Mouse (Mus musculus): Measurements from ENCODE around the gene Spata20.
A peak's percentile ranks its signal among the peaks of the same experiment; 100 is the strongest.

Spata20 gene

DNA sequence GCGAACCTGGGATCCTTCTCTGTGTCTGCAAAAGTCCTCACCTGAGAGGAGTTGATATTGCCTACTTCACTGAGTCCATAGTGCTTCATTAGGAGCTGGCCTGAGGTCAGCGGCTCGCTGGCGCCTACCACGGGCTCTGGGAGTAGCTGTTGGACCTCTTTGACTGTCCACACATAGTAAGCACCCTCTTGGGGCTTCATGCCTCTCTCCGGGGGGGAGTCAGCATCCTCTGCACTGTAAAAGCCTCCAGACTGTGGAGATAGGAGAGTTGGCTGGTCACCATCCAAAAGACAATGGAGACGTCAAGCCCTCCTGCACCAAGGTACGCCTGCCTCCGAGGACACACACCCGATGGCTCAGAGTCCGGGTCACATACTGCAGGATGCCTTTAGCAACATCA lies 3.2 kb downstream of the Spata20 start:
- no peak for DNase-seq (ENCODE audit: low spot score)

DNA sequence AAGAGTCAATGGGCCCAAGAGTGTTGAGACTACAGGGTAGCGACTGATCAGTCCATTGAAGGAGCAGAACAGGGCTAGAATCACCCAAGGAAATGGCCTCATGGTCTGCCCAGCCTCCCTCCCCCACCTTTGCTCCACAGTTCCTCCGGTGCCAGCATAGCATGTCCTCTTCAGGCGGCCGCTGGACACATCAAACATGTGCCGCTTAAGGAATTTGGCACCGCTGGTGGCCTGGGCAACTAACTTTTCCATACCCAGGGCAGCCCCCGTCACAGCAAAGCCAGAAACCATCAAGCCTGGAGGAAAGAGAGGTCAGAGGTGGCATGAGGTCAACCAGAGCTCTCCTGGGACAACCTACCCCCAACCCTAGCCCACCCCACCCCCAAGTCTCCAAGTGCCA lies 4.0 kb downstream of the Spata20 start:
- DNase-seq (ENCODE audit: low spot score): no peak

DNA sequence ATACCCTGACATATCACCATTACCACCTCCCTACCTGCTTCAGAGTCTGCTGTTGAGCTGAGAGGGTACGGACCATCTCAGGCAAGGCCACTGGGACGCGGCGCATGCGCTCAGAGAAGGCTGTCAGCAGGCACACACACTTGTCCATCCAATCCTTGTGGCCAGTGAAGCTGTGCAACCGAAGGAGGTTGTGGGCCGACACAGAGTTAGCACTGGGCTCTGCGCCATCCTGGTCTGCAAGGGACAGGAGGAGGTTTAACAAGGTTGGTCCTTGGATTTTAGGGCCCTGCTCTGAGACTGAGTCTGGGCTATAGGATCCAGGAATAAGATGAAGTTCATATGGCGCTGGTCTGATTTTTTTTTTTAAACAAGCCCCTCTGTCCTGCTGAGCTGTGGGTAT lies 5.6 kb downstream of the Spata20 start:
- no peak for DNase-seq (ENCODE audit: low spot score)

DNA sequence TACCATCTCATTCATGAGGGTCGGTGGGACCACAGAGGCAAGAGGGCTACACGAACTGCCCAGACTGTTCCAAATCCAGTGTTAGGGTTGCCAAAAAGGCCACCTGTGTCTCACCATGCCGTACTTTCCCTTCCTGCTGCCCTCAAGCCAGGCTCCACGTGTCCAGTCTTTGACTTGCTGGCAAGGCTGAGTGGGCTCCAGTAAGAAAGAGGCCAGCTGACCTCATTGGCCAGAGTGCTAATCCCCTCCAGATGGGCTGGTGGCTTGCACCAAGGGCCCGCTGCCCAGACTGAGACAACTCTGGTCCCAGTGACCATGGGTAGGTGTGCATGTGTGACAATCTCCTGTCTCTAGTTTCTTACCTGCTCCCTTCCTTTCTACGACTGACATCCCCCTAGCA lies 8.3 kb downstream of the Spata20 start:
- no peak for DNase-seq (ENCODE audit: low spot score)

DNA sequence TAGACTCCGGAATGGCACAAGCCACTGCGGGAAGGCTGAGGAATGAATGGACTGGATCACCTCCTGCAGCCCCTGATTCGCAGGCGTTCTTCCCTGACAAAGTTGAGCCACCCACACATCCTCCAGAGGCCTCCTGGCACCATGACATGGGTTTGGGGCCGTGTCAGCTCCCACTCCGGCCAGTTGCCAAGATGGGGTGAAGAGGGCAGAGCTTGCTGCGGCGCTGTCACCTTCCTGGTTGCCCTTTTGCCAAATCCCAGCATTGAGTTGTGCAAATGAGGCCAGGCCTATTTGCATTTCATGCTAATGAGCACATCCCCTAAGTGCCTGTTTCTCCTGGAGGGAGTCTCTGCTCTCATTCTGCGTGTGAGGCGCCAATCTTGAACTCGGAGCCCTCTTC lies 10.3 kb downstream of the Spata20 start:
- no peak for DNase-seq (ENCODE audit: low spot score)

DNA sequence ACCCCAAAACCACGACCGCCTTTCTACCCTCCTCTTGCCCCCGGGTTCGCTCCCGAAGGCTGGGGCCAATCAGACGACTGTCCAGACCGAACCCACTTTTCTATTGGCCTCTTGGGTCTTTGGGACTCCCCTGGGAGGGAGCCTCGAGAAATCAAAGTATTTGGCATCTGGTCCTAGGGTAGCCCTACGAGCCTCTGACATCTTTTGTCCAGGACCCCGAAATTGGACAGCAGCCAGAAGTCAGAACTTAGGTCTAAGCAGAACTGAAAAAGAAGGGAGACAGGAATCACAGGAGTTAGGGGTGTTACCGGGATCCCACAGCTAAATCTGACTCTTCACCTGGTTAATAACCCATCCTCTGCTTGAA lies 11.5 kb downstream of the Spata20 start:
- DNase-seq (ENCODE audit: low spot score): no peak

DNA sequence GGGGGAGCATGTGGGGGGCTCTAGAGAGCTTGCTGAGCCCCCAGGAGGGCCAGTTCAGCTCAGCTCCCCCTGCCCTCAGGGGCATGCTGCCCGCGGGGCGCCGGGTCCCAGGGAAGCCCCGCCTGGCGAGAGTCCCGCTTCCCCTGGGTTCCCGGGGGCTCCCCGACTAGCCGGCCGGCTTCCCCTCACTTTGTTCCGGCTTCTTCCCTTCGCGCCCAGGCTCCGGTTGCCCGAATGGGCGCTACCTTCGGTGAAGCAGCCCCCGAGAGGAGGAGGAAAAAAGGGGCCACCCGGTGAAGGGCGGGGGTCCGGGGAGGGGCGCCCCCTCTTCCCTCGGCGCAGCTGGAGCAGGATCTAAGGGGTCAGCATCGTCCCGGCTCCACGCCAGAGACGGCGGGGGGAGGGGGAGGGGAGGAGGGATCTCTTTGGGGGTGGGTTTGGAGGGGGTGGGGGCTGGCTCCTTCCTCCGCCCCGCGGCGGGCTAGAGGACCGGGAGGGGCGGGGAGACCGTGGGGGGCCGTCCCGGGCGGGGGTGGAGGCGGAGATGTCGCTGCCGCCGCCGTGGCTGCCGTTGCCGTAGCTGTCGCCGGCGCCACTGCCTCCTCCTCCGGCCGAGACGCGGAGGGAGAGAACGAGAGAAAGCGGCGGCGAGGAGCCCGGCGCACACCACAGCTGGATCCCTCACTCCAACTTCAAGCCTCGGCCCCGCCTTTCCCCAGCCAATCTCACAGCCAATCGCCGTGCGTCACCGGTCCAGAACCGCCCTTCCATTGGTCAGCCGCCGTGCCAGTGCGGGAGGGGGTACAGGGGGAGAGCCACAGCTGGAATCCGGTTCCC lies 12.1 kb downstream of the Spata20 start, which contains the start of gene Cacna1g:
Gene Cacna1g, minus strand, starts transcription at position 492 of the 837 bp plus-strand sequence.
- peak; percentile 80 for DNase-seq (ENCODE audit: low spot score)

DNA sequence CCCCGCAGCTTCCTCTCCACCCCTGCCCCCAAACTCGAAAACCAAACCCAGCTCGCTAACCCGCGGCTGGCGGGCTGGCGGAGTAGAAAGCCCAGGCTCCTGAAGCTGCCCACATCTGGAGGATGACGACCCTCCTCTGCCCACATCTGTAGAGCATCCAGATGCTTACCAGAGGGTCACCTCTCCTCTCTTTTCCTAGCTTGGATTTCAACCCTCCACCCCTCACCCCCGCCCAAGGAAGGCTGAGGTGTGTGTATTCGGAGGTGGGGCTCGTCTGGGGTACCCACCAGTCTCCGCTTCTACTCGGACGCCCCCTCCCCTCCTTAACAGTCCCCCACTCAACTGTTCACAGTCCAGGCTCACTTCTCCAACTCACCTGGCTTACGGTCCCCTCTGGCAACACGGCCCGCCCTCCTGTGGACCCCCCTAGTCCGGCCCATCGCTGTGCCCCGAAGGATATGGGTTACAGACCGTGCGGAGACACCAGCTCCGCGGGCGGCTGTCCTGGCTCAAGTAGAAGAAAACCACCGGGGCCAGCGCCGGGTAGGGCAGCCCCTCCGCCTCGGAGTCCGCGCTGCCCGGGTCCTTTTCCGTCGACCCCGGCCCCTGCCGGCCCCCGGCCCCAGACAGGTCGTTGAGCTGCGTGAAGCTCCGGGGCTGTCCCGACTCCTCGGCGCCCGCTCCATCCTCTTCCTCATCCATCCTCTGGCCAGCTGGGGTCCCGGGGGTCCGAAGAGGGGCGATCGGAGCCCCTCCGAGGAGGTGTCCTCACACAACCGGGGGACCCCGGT lies 12.9 kb downstream of the Spata20 start:
- no peak for DNase-seq (ENCODE audit: low spot score)

DNA sequence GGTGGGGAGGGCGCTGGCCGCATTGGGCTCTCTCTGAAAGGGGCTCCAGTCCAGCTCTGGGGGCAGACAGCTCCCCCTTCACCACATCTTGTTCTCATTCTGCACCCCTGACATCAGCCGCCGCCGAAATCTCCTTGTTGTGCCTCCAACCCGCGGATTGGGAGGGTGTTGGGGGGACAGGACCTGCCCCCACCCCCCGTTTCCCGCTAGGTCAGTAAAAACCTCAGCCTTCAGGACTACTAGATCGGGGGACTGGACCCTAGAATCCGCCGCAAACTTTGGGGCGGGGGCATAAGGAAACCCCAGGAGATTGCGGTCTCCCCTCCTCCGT lies 13.4 kb downstream of the Spata20 start:
- DNase-seq (ENCODE audit: low spot score): no peak

DNA sequence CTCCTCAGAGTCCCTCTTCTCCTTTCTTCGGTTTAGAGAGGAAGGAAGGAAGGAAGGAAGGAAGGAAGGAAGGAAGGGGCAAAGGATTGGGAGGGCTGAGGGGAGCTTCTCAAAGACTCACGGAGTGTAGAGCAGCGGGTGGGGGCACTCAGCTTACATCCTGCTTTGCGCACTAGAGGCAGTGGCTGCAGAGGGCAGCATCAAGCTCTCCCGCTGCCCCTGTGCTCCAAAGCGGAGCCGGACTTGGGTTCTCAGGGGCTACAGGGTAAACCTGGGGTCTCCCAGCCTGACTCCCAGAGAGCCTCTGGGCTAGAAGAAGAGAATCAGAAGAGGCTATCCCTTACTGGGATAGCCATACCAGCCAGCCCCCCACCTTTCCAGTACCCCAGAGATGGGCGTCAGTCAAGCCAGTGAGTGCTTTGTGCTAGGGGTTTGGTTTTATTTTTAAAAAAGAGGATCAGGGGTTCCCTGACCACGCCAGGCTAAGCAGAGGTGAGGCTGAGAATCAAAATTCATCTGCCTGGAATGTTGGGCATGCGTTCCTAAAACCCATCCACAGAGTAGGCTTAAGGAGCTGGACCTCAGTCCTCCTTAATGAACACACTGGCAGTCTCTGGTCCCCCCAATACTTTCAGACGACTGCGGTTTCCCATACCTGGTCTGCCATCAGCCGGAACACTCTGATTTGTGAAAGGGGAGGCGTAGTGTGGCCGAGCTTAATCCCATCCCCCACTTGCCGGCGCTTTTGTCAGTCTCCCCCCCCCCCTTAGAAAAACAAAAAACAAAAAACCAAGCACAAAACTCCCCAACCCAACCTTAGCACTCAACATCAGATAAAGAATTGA lies 14.0 kb downstream of the Spata20 start:
- DNase-seq (ENCODE audit: low spot score): no peak

DNA sequence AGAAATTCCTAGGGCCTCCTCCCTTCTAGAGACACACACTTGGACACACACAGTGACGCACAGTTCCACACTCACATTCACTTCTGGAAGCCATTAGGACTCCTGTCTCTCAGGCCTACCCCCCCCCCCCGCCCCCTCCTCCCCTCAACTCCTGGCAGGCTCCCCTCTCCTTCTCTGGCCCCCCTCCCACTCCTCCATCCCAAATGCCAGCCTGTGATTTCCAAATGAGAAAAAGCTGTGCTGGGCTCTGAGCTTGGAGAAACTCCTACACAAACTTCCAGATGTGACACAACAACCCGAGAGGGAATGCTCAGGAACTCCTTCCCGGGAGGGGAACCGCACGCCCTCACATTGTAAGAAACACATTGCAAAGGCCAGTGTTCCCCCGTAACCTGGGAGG lies 15.6 kb downstream of the Spata20 start:
- no peak for DNase-seq (ENCODE audit: low spot score)

DNA sequence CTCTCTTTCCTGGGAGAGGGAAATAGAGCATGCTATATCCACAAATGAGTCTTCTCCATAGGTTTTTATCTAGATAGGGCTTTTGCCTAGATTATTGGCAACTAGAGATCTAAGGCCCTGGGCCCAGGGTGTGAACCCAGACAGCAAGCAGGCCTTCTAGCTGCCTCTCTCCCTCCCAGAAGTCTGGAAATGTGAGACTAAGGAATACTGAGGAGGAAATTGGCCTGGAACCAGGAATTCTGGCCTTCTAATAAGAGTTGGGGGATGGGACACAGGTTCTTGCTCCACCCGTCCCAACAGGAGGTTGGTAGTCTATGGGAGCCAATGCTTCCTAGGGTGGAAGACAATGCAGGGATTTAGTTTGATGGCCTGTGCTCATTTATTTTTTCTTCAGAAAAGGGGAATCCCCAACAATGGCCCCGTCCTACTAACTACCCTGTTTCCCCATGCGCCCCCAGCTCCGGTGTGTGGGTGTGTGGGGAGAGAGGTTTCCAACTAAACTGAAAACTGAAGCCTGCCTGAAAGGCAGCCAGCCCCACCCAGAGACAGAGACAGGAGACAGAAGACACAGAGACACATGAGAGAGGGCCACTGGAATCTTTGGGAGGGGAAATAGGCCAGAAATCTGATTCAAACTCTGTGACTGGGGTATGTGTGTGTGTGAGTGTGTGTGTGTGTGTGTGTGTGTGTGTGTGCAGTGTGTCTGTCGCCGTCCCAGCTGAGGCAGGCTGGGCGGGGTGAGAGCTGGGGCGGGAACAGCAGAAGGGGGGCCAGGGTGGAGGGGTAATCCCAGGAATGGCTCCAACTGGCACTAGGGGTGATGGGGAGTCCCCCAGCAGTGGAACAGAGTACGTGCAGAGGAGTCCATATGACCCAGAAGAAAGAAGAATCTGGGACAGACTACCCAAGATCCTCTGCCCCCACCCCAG lies 16.6 kb downstream of the Spata20 start:
- no peak for DNase-seq (ENCODE audit: low spot score)

DNA sequence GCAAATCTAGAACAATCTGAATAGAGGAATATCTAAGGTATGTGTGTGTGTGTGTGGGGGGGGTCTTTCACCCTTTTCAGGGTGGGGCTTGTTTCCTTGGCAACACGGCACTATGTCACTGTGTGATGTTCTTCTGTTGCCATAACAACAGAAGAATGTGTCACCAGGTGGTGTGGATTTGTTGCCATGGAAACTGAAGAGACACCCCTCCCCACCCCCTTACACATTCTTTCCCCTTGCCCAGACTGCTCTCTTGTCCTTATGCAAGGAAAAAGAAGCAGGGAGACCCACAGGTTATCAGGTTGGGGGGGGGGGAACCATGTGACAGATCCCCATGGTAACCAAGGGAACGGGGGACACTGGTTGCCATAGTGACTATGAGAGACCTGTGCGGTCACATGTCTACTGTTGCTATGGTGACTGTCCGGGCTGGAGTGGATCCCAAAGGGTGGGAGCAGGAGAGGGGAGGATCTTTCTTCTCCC lies 17.4 kb downstream of the Spata20 start:
- peak; percentile 80 for DNase-seq (ENCODE audit: low spot score)

DNA sequence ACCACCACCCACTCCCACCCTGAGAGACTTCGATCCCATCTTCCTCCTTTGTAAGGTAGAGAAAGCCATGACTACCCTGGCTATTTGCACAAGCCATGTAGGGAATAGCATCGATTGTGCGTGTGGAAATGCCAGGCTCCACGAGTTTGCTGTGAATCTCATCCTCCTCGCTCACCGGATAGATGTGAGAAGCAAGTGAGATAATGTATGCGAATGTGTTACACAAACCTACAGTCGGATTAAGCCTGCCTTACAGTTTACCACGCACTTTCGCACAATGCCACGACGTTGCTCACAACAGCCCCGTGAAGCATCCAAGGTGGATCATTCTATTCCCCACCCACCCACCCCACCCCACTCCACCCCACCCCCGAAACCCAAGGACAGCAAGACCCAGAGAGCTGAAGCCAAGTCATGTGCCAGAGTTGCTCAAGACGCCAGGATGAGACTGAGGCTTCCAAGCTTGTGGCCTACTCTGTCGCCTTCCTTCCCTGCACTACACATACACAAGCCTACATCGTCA lies 19.6 kb downstream of the Spata20 start:
- DNase-seq (ENCODE audit: low spot score): no peak

DNA sequence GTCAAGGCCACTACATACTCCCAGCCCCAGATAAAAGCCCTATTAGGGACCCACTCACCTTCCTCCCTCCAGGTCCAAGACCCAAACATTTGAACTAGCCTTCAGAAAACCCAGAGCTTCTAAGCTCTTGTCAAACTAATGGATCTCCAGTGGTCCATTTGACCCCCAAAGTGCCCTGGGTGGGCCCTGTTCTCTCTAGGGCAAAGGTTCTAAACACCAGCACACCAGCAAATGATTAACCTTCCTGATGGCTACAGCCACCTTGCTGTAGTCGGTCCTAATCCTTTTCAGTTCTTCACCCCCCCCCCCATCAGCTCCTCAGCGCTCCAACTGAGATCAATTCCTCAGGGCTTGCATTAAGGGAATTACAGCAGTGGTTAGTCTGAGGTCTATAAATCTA lies 21.8 kb downstream of the Spata20 start:
- DNase-seq (ENCODE audit: low spot score): no peak

DNA sequence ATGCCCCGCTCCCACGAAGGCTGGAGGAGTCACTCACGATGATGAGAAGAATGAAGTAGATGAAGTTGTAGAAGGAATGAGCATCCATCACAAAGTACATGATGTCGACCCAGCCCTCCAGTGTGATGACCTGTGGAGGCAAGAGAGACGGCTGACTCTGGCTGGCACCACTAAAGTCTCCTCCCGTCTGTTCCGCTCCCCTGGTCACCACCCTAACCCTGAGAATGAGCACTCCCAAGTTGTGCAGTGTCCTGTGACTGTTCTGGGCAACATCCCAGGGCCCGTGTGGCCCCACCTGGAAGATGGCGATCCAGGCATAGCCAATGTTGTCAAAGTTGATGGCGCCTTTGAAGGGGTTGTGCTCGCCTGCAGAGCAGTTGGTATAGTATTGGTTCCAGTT lies 24.1 kb downstream of the Spata20 start:
- no peak for DNase-seq (ENCODE audit: low spot score)

DNA sequence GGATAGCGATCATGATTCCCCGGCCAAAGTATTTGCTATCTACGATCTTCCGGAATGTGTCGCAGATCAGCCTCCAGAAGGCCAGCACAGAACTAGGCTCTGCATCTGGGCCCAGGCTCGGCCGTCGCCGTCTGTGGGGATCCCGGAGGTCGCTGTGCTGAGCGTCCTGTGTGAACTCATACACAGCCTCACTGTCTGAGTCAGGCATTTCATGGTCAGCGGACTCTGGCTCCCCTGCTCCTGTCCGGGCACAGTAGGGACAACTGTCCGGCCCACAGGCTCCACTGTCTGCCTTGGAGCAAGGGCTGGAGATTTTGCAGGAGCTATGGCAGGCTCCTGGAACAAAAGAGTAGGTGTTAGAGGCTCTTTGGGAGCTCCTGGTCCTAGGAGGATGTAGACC lies 29.0 kb downstream of the Spata20 start:
- DNase-seq (ENCODE audit: low spot score): no peak

DNA sequence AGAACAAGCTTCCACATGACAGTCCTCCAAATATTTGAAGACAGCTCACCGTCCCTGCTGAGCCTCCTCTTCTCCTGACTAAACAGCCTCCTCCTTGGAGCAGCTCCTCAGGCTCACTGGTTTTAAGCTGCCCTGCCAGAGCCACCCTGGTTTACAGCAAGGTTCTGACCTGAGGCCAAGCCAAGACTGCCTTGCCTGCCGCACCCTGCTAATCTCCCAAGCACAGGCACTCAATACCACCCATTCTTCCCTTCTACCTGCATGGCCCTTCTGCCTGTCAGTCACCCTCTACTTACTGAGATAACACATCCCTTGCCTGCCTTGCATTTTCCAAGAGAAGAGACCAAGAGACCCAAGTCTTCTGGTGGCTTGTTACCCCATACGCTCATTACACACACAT lies 29.6 kb downstream of the Spata20 start:
- no peak for DNase-seq (ENCODE audit: low spot score)

DNA sequence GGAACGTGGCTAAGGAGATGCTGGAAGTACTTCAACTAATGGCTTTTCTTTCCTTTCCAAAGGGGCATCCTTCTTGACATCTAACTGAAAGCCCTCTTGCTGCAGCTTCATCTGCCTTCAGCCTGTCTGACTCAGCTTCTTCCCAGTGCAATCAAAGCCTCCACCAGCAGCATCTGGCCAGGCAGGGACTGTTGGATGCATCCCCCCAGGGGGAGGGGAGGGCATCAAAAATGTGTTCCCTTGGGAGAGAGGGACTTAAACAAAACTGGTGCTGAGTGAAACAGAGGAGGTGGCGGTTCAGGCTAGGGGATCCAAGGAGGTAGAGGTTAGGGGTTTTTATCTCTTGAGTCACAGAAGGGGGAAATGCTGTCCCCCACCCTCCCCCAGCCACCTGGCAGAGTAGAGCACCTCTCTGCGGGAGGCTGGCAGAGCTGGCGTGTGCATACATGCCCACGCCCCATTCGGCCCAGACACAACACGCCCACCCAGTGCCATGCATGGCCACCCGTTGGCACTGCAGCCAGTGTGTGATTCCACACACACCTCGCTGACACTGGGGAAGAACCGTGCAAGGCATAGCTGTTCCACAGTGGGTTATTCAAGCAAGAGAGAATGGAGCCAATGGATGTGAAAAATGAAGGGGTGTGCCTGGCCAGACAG lies 30.7 kb downstream of the Spata20 start:
- DNase-seq (ENCODE audit: low spot score): no peak

DNA sequence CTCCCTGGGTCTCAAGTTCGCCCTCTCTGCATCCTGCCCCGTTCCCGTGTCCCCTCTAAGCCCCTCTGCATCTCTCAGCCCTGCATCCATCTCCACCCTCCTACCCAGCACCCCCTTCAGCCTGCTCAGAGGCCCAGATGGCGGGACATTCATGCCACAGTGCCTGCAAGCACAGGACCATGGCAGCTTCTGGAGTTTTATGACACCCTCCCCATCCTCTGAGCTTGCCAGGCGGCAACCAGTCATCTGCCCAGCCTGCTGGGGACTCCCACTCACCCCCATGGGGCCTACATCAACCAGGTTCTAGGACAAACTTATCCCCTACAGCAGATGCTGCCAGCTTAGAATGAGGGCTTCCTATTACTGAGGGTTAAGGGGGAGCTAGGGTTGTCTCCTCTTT lies 31.2 kb downstream of the Spata20 start:
- no peak for DNase-seq (ENCODE audit: low spot score)

All from retina, embryonic 14.5 days (tissue).